Mouse (Mus musculus): Measurements from ENCODE around the gene Gm16181. TPM values are rescaled to one million over a fixed set of nuclear protein-coding genes. Genes with fewer than 3 reads are reported as not detected.
A peak's percentile ranks its signal among the peaks of the same experiment; 100 is the strongest.

Gene Gm16181
- total RNA-seq (2015) (0.76 and 2.5 TPM in 2 replicates), total RNA-seq (2017) (0.88 and 4.0 TPM in 2 replicates)

DNA sequence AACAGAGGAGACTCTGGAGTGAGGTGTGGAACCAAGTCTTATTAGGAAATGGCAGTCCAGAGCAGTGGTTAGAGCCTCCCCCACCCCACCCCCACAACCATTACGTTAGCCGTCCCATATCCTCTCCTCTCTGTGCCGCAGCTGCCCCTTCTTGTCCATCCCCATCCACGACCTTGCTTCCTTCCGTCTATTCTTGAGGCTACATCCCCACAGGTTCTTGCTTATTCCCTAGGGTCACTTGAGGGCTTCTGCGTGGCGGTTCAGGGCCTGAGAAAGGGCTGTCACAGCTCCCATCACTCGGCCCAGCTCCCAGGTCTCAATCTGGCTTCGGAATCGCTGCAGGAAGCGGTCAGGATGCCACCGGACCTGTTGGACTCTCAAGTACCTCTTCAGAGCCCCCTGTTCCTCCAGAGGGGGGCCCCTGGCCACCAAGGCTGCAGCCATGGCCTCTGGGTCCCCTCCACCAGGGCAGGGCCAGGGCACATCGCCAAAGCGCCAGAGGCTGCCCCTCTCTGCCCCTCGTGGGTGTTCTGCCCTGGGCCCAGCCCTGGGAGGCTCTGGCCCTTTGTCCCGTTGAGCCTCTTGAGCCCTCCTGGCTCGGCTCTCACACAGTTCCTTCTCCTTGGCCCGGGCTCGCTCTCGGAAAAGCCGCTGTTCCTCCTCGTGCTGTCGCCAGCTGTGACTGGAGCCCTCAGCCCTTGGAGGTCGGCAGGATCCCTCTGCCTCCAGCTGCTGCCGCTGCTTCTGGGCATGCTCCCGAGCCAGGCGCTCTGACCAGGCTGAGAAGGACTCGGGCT, at the start of gene Gm16181:
Gm16181 (plus strand) TSS at position 679 of the 797 bp plus-strand sequence.
- ATAC-seq (ENCODE audit: poor library complexity, severe bottlenecking), result peak; percentile 11; the same call in 1 of the 2 replicates

GRCm38 (mm10) chr17:35172445-35173234, 48.0 kb upstream of the Gm16181 start:
- peak; percentile 85 for ATAC-seq (ENCODE audit: poor library complexity, severe bottlenecking)

- ATAC-seq (ENCODE audit: poor library complexity, severe bottlenecking), result peak; percentile 45; the same call in 1 of the 2 replicates
Measured at GRCm38 (mm10) chr17:35173329-35173728, 47.3 kb upstream of the Gm16181 start.

DNA sequence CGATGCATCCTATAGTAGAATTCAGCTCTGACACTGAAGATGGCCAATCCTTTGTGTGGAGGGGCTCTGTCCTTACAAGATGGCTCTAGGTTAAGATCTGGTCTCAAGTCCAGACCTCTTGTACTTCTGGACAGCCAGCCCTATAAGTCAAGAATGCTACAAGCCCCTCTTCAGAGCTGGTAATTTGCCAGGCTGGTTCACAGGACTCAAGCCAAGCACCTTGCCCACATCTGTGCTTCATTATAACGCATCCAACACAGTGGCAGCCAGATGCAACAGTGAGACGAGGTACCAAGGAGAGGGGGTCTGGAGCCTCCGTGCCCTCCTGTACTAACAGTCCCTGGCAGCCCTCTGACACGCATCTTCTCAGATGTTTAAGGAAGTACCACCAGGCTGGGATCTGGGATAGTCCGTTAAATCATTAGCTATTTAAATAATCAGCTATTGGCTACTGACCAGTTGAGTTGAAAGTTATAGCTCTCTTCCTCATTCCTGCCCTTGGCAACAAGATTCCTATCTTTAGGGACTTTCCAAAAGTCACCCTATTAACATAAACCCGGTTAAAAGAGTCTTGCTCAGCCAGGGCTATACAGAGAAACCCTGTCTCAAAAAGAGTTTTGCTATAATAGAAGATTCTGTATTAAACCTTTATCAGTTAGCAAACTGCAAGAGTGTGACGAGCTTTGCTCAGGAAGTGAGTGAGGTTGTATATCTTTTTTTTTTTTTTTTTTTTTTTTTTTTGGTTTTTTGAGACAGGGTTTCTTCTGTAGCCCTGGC, 46.2 kb upstream of the Gm16181 start:
- ATAC-seq (ENCODE audit: poor library complexity, severe bottlenecking), result no peak

DNA sequence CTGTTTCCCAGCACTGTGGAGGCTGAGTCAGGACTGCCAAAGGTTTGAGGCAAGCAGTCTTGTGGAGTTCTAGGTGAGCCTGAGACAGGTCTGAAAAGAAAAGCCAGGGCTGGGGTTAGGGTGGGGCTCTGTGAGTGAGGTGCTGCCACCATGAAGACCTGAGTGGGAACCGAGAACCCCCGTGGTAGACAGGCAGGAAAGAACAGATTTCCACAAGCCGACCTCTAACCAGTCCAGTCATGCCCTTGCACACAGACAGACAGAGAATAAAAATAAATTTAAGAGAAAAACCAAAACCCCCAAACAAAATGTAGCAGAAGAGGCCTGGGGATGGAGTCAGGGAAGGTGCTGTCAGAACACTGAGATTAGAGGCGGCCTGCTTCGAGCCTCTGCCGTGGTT, 45.3 kb upstream of the Gm16181 start:
- no peak for ATAC-seq (ENCODE audit: poor library complexity, severe bottlenecking)

DNA sequence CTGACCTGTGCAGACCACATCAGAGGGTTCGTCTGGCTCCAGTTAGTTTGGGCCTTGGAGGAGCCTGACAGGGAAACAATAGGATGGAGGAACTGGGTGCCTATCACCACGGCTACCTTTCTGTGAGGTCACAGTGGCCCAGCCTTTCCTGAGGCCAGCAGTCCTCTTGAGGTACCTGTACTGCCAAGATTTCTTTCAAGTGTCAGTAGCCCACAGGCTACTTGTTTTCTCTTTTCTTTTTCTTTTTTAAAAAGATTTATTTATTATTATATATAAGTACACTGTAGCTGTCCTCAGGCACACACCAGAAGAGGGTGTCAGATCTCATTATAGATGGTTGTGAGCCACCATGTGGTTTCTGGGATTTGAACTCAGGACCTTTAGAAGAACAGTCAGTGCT, 44.7 kb upstream of the Gm16181 start, which contains the start of gene Aif1:
Aif1 (minus strand) TSS at position 101 of the 400 bp plus-strand sequence.
- no peak for ATAC-seq (ENCODE audit: poor library complexity, severe bottlenecking)

DNA sequence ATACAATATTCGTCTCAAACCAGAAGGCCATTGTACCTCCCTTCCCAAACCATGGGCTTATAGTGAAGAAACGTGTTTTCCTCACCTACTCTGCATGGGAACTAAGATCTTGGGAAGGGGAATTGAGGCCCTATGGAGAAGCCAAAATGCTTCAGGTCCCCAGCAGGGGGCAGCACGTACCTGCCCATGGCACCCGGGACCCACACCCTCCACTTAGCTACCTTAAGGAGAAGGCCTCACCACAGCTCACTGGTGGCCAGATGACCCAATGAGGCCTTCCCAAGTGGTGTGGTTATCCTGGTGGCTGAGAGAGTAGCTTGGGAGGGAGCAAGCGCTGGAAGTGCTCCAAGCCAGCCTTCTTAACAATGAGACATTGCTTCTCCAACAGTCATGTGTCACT, 42.1 kb upstream of the Gm16181 start:
- peak; percentile 98 for ATAC-seq (ENCODE audit: poor library complexity, severe bottlenecking)

- ATAC-seq (ENCODE audit: poor library complexity, severe bottlenecking), result no peak
Measured at GRCm38 (mm10) chr17:35180093-35180492, 40.5 kb upstream of the Gm16181 start.

DNA sequence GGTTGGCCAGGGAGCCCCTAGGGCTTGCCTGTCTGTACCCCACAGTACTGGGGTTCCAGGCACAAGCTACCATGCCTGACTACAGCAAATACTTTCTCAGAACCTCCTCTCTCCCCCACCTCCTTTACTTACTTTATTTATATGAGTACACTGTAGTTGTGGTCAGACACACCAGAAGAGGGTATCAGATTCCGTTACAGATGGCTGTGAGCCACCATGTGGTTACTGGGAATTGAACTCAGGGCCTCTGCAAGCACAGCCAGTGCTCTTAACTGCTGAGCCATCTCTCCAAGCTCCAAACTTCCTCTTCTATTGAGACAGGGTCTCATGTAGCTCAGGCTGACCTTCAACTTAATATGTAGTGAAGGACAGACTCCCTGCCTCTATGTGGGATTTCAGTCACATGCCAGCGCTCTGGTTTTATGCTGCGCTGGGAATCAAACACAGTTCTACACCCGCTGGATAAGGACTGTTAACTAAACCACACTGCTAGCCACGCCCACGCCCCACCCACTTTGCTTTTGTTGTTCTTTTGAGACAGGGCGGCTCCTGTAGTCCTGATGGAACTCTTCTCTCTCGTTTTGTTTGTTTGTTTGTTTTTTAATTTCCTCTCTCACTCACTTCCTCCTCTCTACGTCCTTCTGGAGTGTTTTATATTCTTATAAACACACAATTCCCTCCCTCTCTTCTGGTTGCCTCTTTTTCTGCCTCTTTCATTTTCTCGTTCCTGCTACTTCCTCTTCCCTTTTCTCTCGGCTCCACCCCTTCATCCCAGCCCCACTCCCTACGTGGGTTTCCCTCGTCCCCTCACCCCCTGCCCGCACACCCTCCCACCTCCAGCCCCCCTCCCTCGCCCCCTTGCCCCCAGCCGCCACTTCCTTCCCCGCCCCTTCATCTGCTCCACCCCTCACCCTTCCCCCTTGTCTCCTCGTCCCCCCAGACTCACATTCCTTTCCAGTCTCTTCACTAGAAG, 34.7 kb upstream of the Gm16181 start:
- peak; percentile 58 for ATAC-seq (ENCODE audit: poor library complexity, severe bottlenecking)

DNA sequence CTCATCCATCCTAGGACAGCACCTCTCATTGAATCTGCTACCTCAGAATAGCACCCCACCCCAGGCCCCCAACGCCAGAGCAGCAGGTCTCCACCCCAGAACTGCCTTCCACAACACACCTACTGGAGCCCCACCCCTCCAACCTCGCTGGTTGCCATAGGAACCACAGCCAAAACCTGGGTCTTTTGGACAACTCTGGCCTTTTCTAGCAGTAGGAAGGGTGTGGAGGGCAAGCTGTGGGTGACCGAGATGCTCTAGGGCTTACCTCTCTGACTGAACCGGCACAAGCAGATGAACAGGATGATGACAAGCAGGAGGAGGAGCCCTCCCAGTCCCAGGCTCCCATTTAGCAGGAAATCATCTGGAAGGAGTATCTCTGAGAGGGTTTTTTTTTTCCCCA, 34.0 kb upstream of the Gm16181 start:
- ATAC-seq (ENCODE audit: poor library complexity, severe bottlenecking), result peak; percentile 67

DNA sequence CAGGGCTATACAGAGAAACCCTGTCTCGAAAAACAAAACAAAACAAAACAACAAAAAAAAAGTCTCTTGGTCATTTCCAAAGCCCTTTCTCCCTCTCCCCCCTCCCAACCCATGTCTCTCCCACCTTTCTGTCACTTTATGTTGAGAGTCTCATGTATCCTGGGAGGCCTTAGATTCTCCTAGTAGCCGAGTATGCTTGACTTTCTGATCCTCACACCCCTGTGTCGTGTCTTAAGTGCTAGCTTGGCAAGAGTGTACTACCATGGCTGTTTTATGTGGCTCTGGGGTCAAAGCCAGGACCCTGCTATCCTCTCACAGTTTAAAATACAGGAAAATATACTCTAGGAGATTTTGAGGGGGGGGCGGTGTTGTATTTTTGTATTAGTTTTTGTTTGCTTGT, 33.3 kb upstream of the Gm16181 start:
- no peak for ATAC-seq (ENCODE audit: poor library complexity, severe bottlenecking)

GRCm38 (mm10) chr17:35187959-35188610, 32.5 kb upstream of the Gm16181 start, which contains the start of gene Lst1:
Gene Lst1, minus strand, starts transcription at chr17:35188439.
- ATAC-seq (ENCODE audit: poor library complexity, severe bottlenecking), result peak; percentile 24

- ATAC-seq (ENCODE audit: poor library complexity, severe bottlenecking), result peak; percentile 15; the same call in 1 of the 2 replicates
Measured at GRCm38 (mm10) chr17:35189186-35189585, 31.4 kb upstream of the Gm16181 start.

DNA sequence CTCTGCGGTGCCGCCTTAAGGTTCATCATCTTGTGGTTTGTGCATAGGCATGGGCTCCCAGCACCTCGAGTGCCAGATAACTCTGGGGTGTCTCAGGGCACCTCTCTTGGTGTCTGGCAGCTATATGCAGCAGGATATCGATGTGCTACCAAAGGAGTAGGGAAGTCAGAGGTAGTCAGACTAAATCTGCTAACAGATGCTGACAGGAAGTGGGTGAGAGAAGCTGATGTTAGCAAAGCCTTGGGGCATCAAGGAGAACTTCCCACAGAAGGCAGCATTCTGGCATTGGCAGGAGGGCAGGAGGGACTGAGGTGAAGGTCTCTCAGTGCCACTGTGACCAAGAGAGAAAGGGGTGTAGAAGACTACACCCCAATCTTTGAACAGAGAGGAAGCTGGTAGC, 30.5 kb upstream of the Gm16181 start:
- no peak for ATAC-seq (ENCODE audit: poor library complexity, severe bottlenecking)

DNA sequence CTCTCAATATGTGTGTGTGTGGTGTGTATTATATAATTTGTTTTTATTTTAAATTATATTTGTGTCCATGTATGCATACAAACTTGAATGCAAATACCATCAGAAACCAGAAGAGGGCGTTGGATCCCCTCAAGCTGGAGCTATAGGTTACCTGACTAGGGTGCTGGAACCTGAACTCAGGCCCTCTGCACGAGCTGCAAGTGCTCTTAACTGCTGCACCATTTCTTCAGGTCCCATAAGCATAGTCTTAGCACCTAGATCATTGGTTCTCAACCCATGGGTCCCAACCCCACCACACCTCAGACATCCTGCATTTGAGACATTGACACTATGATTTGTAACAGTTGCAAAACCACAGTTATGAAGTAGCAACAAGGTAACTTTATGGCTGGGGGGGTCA, 28.9 kb upstream of the Gm16181 start:
- no peak for ATAC-seq (ENCODE audit: poor library complexity, severe bottlenecking)

DNA sequence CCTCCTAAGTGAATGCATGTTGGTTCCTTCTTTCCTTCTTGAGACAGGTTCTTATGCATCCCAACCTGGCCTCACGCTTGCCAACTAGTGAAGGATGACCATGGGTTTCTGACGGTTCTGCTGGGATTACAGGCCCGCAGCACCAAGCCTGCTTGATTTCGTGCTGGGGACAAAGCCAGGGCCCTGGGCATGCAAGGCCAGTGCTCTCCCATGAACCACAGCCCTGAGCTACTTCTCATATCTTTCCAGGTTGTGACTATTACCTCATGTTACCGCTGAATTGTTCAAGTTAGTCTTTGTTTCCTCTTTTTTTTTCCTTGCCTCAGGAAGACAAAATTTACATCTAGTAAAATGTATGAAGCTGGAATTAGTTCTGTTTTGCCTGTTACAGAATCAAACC, 27.7 kb upstream of the Gm16181 start:
- peak; percentile 52 for ATAC-seq (ENCODE audit: poor library complexity, severe bottlenecking)

GRCm38 (mm10) chr17:35193881-35194843, 26.5 kb upstream of the Gm16181 start, which contains the start of gene Ltb:
Gene Ltb, plus strand, starts transcription at chr17:35194439.
- ATAC-seq (ENCODE audit: poor library complexity, severe bottlenecking), result no peak
